9 mouse cellular contexts compared by ENCODE assay signal in genomic region chr9:121319323-121319966, GRCm38 (mm10). TPM values are rescaled to one million over a fixed set of nuclear protein-coding genes. Genes with fewer than 3 reads are reported as not detected.
DNase-seq lines count a peak whose midpoint lies in the region; ATAC-seq lines count a peak whose summit lies in the region.
"Had no signal": no experiment of that assay in that cellular context is flagged by ENCODE, and none has a peak within 500 bp of the region (broad histone marks: within the 10 kb centered on the region; RNA-seq: fewer than 3 reads in every experiment).

No protein-coding gene starts in this region.

- WGBS in limb, embryonic 12.5 days: 31% methylated on average over 10 of the region's 10 CpGs

- DNase-seq in frontal cortex, adult 2 months (ENCODE audit: extremely low spot score in 1 of 2, low spot score in 1 of 2): peak; percentile 53 to 73
- DNase-seq in frontal cortex, postnatal 14 days (ENCODE audit: low spot score in 2 of 2): no peak
- peak; percentile 71 for DNase-seq in right cerebral cortex, adult 18-20 months
- no peak for DNase-seq in right cerebral cortex, postnatal 14 days
- DNase-seq in right cerebral cortex, postnatal 25 days: peak; percentile 42
- no peak for DNase-seq in thymus, postnatal 25 days
- no peak for DNase-seq in cerebellum, adult 9-11 months
- DNase-seq: kidney, postnatal 14 days had no signal

- peaks cover 42% of the 10 kb centered on the region for H3K4me1 ChIP-seq in limb, embryonic 12.5 days (replicated peaks)

- H3K27me3 ChIP-seq in limb, embryonic 12.5 days: no peaks in the 10 kb centered on the region

- H3K9ac ChIP-seq in limb, embryonic 12.5 days (replicated peaks): no peak overlapping the region

- ATAC-seq in limb, embryonic 12.5 days (ENCODE audit: insufficient number of reproducible peaks, insufficient read depth, low FRiP score, low TSS enrichment, low read depth): peak; percentile 74

- peak overlapping the region; percentile 79 for H3K27ac ChIP-seq in limb, embryonic 12.5 days

- H3K9me3 ChIP-seq in limb, embryonic 12.5 days: no peaks in the 10 kb centered on the region

- H3K4me3 ChIP-seq in limb, embryonic 12.5 days (replicated peaks): no peak overlapping the region

- no peak overlapping the region for H3K4me2 ChIP-seq in limb, embryonic 12.5 days

- 0 out of 2 replicates have a peak, but pooled peaks cover 9% of the 10 kb centered on the region for H3K36me3 ChIP-seq in limb, embryonic 12.5 days

RNA-seq across cellular contexts. Expression of gene Trak1, which starts 22.1 kb away (rescaled TPM):
- polyA plus RNA-seq in frontal cortex, adult 2 months (2012; rRNA removed): 136 and 139 TPM in 2 replicates
- 15.2 and 16.3 TPM in 2 replicates for polyA plus RNA-seq in limb, embryonic 12.5 days (2016; fragmentation: Nextera tagmentation; extraction: Ambion mirVana)

RNA-seq across cellular contexts. Expression of gene Ulk4, which starts 42.4 kb away (rescaled TPM):
- polyA plus RNA-seq in frontal cortex, adult 2 months (2012; rRNA removed): 5.9 and 6.2 TPM in 2 replicates
- 193 and 212 TPM in 2 replicates for polyA plus RNA-seq in limb, embryonic 12.5 days (2016; fragmentation: Nextera tagmentation; extraction: Ambion mirVana)

Comparison
In these comparisons a context has a peak if more than half of its experiments do, and no peak if none do; other contexts are left out.
1. DNase-seq: peak in frontal cortex, adult 2 months (2 of 2), right cerebral cortex, adult 18-20 months (single experiment) and right cerebral cortex, postnatal 25 days (single experiment); none in frontal cortex, postnatal 14 days (0 of 2), right cerebral cortex, postnatal 14 days (single experiment), thymus, postnatal 25 days (single experiment) and cerebellum, adult 9-11 months (single experiment).
2. RNA of gene Ulk4, which starts 42.4 kb away (polyA plus RNA-seq): 193 to 212 TPM in limb, embryonic 12.5 days; 5.9 to 6.2 TPM in frontal cortex, adult 2 months; every median in the first group is over 10 times any median in the second.